Mouse (Mus musculus) inflammation-experienced regulatory T-cells, adult 6 months (primary cell): Measurements from ENCODE around the gene Dynlt1b. TPM values are rescaled to one million over a fixed set of nuclear protein-coding genes. Genes with fewer than 3 reads are reported as not detected.
"Not testable (repeated sequence)": the region's sequence is repeated elsewhere in the genome, so short reads cannot be mapped to it uniquely, and the experiment has no call there.

Experiments used
- ATAC-seq: one replicate; pipeline ENCODE4 v1.8.0; 2017
- polyA plus RNA-seq, 3 experiments: library from polyadenylated mRNA; unstranded; fragments of 100-300 nt; shearing (Covaris generic); gene quantifications; one replicate each; pipeline ENCODE4 v1.2.1; 2017

Gene Dynlt1b
- polyA plus RNA-seq = 100 to 1,000 TPM; 120 to 197 (median 161) TPM

- ATAC-seq = peak; percentile 96
These were observed at the start of gene Dynlt1b for GRCm38 (mm10) chr17:6429945-6430344. TSS of gene Dynlt1b (plus strand) at chr17:6430112.

- not testable (repeated sequence) for ATAC-seq
These were observed 49.6 kb upstream of the Dynlt1b start for GRCm38 (mm10) chr17:6380182-6380841.

- ATAC-seq = not testable (repeated sequence)
These were observed 48.7 kb upstream of the Dynlt1b start for GRCm38 (mm10) chr17:6381071-6381682.

GRCm38 (mm10) chr17:6386927-6387326, 43.0 kb upstream of the Dynlt1b start:
- ATAC-seq = peak; percentile 56

- ATAC-seq = not testable (repeated sequence)
These were observed 42.5 kb upstream of the Dynlt1b start for GRCm38 (mm10) chr17:6387380-6387911.

- ATAC-seq = not testable (repeated sequence)
These were observed 40.4 kb upstream of the Dynlt1b start for GRCm38 (mm10) chr17:6389463-6389862.

- ATAC-seq = not testable (repeated sequence)
These were observed 39.2 kb upstream of the Dynlt1b start for GRCm38 (mm10) chr17:6390731-6391130.

GRCm38 (mm10) chr17:6391736-6392135, 38.2 kb upstream of the Dynlt1b start:
- not testable (repeated sequence) for ATAC-seq

- peak; percentile 80 for ATAC-seq
These were observed 37.2 kb upstream of the Dynlt1b start for GRCm38 (mm10) chr17:6392473-6393340.

- ATAC-seq = peak; percentile 60
These were observed 31.8 kb upstream of the Dynlt1b start for GRCm38 (mm10) chr17:6398079-6398478.

- not testable (repeated sequence) for ATAC-seq
These were observed 31.1 kb upstream of the Dynlt1b start for GRCm38 (mm10) chr17:6398816-6399215.

GRCm38 (mm10) chr17:6399281-6400096, 30.4 kb upstream of the Dynlt1b start:
- ATAC-seq = not testable (repeated sequence)

GRCm38 (mm10) chr17:6400097-6400489, 29.8 kb upstream of the Dynlt1b start:
- ATAC-seq = not testable (repeated sequence)

- ATAC-seq = not testable (repeated sequence)
These were observed 25.4 kb upstream of the Dynlt1b start for GRCm38 (mm10) chr17:6404493-6404892.

- not testable (repeated sequence) for ATAC-seq
These were observed 22.9 kb upstream of the Dynlt1b start for GRCm38 (mm10) chr17:6406972-6407371.

- ATAC-seq = not testable (repeated sequence)
These were observed 19.1 kb upstream of the Dynlt1b start for GRCm38 (mm10) chr17:6410713-6411213.

- ATAC-seq = not testable (repeated sequence)
These were observed 12.8 kb upstream of the Dynlt1b start for GRCm38 (mm10) chr17:6417118-6417517.

GRCm38 (mm10) chr17:6420557-6420956, 9.4 kb upstream of the Dynlt1b start:
- not testable (repeated sequence) for ATAC-seq

- ATAC-seq = not testable (repeated sequence)
These were observed 8.2 kb upstream of the Dynlt1b start for GRCm38 (mm10) chr17:6421547-6422326.

GRCm38 (mm10) chr17:6422370-6422769, 7.5 kb upstream of the Dynlt1b start:
- not testable (repeated sequence) for ATAC-seq

GRCm38 (mm10) chr17:6422805-6423204, 7.1 kb upstream of the Dynlt1b start:
- not testable (repeated sequence) for ATAC-seq
